Mouse (Mus musculus): ENCODE data around the gene Vangl1. TPM values are rescaled to one million over a fixed set of nuclear protein-coding genes. Genes with fewer than 3 reads are reported as not detected.
A peak's percentile ranks its signal among the peaks of the same experiment; 100 is the strongest.
"Not testable (repeated sequence)": the region's sequence is repeated elsewhere in the genome, so short reads cannot be mapped to it uniquely, and the experiment has no call there.

Gene Vangl1
- polyA plus RNA-seq, 1 experiment from 2014 or later = 31.8 TPM

DNA sequence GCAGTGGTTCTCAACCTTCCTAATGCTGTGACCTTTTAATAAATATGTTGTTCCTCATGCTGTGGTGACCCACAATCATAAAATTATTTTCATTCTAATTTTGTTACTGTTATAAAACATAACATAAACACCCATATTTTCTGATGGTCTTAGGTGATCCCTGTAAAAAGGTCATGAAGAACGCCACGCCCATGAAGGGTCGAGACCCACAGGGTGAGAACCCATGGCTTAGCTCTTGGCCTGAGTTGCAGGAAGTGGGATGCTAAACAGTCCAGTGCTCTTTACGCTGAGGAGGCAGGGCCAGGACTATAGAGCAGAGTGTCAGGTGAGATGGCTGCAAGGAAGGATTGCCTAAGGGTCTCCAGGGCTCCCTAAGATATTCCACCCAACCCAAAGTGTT lies 10.2 kb upstream of the Vangl1 start:
- no peak for ATAC-seq (ENCODE audit: insufficient number of reproducible peaks, low FRiP score)
- H3K9ac ChIP-seq = no peak overlapping the region
- H3K4me3 ChIP-seq = no peak overlapping the region
- peaks cover 6% of the 10 kb centered on the region; the same call in 1 of the 2 replicates for H3K9me3 ChIP-seq (replicated peaks)
- no peaks in the 10 kb centered on the region for H3K36me3 ChIP-seq
- no peaks in the 10 kb centered on the region for H3K27me3 ChIP-seq (replicated peaks)
- no peak overlapping the region for H3K27ac ChIP-seq (ENCODE audit: poor library complexity, severe bottlenecking)
- 0 out of 2 replicates have a peak, but pooled peaks cover 4% of the 10 kb centered on the region for H3K4me1 ChIP-seq (replicated peaks)
- H3K4me2 ChIP-seq = no peak overlapping the region
- WGBS = 83% methylated on average over 4 of the region's 4 CpGs

DNA sequence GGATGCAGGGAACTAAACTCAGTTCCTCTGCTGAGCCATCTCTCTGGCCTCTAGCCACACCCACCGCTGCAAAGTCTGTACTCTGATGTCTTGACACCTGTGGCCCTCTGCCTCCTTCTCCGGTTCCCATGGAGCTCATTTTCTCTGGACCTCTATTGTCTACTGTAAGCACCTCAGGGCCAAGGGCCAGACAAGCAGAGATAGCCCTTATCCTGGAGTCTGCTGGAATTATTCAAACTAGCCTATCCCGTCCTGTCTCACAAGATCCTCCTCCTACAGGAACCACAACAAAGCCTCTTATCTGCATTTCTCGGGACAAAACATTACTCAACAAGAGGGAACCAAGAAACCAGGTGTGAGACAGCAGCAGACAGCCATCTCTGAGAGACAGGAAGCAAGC lies 9.8 kb upstream of the Vangl1 start:
- Histone ChIP-seq H3K36me3 (no peaks in the 10 kb centered on the region), H3K4me3 (no peak overlapping the region), H3K9ac (no peak overlapping the region), H3K4me2 (no peak overlapping the region), H3K4me1 (replicated peaks) (0 out of 2 replicates have a peak, but pooled peaks cover 4% of the 10 kb centered on the region), H3K27me3 (replicated peaks) (no peaks in the 10 kb centered on the region), H3K27ac (ENCODE audit: poor library complexity, severe bottlenecking) (no peak overlapping the region), H3K9me3 (replicated peaks) (peaks cover 6% of the 10 kb centered on the region; the same call in 1 of the 2 replicates)
- 40% methylated on average over 4 of the region's 4 CpGs for WGBS
- no peak for ATAC-seq (ENCODE audit: insufficient number of reproducible peaks, low FRiP score)

DNA sequence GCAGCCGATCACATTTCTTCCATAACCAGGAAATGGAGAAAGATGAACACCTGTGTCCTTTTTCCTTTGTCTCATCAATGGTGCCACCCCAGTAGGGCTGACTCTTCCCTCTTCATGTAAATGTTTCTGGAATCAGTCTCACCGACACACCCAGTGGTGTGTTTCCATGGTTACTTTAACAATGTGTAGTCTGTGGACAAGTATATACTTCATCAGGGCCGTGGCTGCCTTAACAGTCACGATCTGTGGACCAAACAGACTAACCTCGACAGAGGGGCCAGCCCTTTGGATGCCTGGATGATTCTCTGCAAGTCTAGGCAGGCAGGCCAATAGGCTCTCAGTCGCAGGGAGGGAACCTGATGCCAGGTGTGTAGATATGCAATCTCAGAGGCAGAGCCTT lies 8.4 kb upstream of the Vangl1 start:
- WGBS = 63% methylated on average over 6 of the region's 6 CpGs
- Histone ChIP-seq H3K9me3 (replicated peaks) (peaks cover 6% of the 10 kb centered on the region; the same call in 1 of the 2 replicates), H3K27ac (ENCODE audit: poor library complexity, severe bottlenecking) (no peak overlapping the region), H3K4me1 (replicated peaks) (0 out of 2 replicates have a peak, but pooled peaks cover 4% of the 10 kb centered on the region), H3K4me2 (no peak overlapping the region), H3K27me3 (replicated peaks) (no peaks in the 10 kb centered on the region), H3K36me3 (no peaks in the 10 kb centered on the region), H3K4me3 (no peak overlapping the region), H3K9ac (no peak overlapping the region)
- no peak for ATAC-seq (ENCODE audit: insufficient number of reproducible peaks, low FRiP score)

DNA sequence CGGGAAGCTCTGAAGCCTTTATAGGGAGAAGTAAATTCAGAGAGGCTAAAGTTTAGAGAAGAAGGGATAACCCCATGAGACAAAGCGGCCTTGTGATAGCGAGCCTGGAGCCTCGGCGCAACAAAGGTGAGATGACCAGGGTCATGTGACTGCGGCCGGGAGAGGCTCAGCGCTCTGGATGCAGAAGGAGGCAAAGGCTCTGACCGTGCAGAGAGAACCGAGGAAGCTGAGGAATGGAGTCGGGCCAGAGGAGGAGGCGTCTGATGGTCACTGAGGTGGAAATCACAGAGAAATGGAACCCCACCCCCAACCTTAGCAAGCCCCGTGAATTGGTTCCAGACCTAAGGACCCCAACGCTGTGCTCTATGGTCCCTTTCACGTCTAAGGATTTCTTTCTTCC lies 7.8 kb upstream of the Vangl1 start:
- 84% methylated on average over 15 of the region's 15 CpGs for WGBS
- Histone ChIP-seq H3K4me3 (no peak overlapping the region), H3K4me1 (replicated peaks) (0 out of 2 replicates have a peak, but pooled peaks cover 6% of the 10 kb centered on the region), H3K27ac (ENCODE audit: poor library complexity, severe bottlenecking) (no peak overlapping the region), H3K27me3 (replicated peaks) (no peaks in the 10 kb centered on the region), H3K4me2 (no peak overlapping the region), H3K9me3 (replicated peaks) (peaks cover 6% of the 10 kb centered on the region; the same call in 1 of the 2 replicates), H3K9ac (no peak overlapping the region), H3K36me3 (no peaks in the 10 kb centered on the region)
- ATAC-seq (ENCODE audit: insufficient number of reproducible peaks, low FRiP score) = no peak

DNA sequence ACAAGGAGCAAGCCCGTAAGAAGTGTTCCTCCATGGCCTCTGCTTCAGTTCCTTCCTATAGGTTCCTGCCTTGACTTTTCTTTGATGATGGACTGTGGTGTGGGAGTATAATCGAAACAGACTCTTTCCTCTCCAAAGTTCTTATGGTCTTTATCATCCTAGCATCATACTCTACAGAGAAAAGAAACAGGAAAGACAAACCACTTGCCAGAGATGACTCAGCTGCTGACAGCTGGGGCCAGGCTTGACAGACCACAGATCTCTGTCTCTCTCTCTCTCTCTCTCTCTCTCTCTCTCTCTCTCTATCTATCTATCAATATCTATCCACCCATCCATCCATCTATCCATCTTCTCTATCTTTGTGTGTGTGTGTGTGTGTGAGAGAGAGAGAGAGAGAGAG lies 6.8 kb upstream of the Vangl1 start:
- Histone ChIP-seq H3K9me3 (replicated peaks) (peaks cover 5% of the 10 kb centered on the region; the same call in 1 of the 2 replicates), H3K4me3 (no peak overlapping the region), H3K27me3 (replicated peaks) (no peaks in the 10 kb centered on the region), H3K36me3 (no peaks in the 10 kb centered on the region), H3K4me2 (no peak overlapping the region), H3K4me1 (replicated peaks) (0 out of 2 replicates have a peak, but pooled peaks cover 6% of the 10 kb centered on the region), H3K27ac (ENCODE audit: poor library complexity, severe bottlenecking) (no peak overlapping the region), H3K9ac (no peak overlapping the region)
- no peak for ATAC-seq (ENCODE audit: insufficient number of reproducible peaks, low FRiP score)
- WGBS = 69% methylated on average over 2 of the region's 2 CpGs

DNA sequence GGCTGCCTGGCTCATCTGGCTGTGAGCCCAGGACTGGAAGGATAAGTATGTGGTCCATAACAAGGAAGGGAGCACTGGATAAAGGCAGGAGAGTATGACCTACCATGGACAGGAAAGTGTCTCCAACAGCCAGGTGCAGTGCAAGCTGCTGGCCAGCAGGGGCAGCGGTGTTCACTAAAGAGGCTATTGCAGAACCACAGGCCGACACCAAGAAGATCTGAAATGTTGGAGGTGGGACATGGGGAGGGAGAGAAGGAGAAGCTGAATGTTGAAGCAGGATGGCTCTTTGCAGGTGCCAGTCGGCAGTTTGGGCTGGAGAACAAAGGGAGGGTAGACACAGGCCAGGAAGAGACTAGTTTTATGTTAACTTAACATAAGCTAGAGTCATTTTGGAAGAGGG lies 6.3 kb upstream of the Vangl1 start:
- Histone ChIP-seq H3K4me3 (no peak overlapping the region), H3K27ac (ENCODE audit: poor library complexity, severe bottlenecking) (no peak overlapping the region), H3K4me1 (replicated peaks) (0 out of 2 replicates have a peak, but pooled peaks cover 7% of the 10 kb centered on the region), H3K4me2 (no peak overlapping the region), H3K9me3 (replicated peaks) (peaks cover 2% of the 10 kb centered on the region; the same call in 1 of the 2 replicates), H3K27me3 (replicated peaks) (no peaks in the 10 kb centered on the region), H3K36me3 (no peaks in the 10 kb centered on the region), H3K9ac (no peak overlapping the region)
- no peak for ATAC-seq (ENCODE audit: insufficient number of reproducible peaks, low FRiP score)
- 65% methylated on average over 3 of the region's 3 CpGs for WGBS

DNA sequence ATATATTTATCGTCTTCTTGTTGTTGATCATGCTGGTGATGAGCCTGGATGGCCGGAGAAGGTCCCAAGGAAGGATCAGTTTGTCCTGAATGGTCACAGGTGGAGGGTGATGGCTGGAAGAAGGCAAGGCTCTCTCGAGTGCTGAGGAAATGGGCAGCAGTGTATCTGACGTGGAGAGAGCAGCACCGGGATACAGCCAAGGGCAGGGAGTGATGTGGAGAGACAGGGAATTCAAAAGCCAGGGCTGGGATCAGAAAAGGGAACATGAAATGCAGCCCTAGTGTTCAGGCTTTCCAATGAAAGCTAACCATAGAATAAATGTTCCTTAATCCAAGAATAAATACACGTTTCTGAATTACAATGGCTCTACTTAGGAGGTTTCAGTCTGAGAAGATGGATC lies 4.4 kb upstream of the Vangl1 start:
- WGBS = 74% methylated on average over 6 of the region's 6 CpGs

DNA sequence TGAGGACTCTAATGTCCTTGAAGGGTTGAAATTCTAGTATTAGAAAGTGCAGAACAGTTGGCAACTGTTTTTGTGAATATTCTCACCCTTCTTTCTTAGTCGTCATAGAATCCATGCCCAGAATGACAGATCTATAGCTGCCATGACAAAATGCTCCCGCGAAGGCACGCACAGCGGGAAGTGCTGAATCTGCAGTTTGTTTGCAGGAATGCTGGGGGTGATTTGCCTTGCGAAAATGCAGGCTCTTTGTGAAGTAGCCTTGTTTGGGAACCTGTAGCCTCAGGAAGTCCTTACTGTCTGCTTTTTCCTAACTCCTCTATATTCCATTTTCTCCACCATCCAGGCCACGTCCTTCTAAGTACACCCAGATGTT lies 951 bp upstream of the Vangl1 start:
- ATAC-seq (ENCODE audit: insufficient number of reproducible peaks, low FRiP score) = no peak
- 10% methylated on average over 7 of the region's 7 CpGs for WGBS
- Histone ChIP-seq H3K9ac (no peak overlapping the region), H3K27ac (ENCODE audit: poor library complexity, severe bottlenecking) (no peak overlapping the region), H3K4me1 (replicated peaks) (peaks cover 33% of the 10 kb centered on the region), H3K27me3 (replicated peaks) (no peaks in the 10 kb centered on the region), H3K4me3 (no peak overlapping the region), H3K4me2 (peak overlapping the region; percentile 87), H3K9me3 (replicated peaks) (no peaks in the 10 kb centered on the region), H3K36me3 (no peaks in the 10 kb centered on the region)

More for the DNA sequence above, 4.4 kb upstream of the Vangl1 start:
- H3K27me3 ChIP-seq (replicated peaks) = no peaks in the 10 kb centered on the region
- H3K27ac ChIP-seq (ENCODE audit: poor library complexity, severe bottlenecking) = no peak overlapping the region
- H3K36me3 ChIP-seq = no peaks in the 10 kb centered on the region
- ATAC-seq (ENCODE audit: insufficient number of reproducible peaks, low FRiP score) = no peak
- H3K4me2 ChIP-seq = no peak overlapping the region
- H3K9me3 ChIP-seq (replicated peaks) = peaks cover 2% of the 10 kb centered on the region; the same call in 1 of the 2 replicates
- H3K9ac ChIP-seq = no peak overlapping the region
- no peak overlapping the region for H3K4me3 ChIP-seq
- H3K4me1 ChIP-seq (replicated peaks) = peaks cover 14% of the 10 kb centered on the region

DNA sequence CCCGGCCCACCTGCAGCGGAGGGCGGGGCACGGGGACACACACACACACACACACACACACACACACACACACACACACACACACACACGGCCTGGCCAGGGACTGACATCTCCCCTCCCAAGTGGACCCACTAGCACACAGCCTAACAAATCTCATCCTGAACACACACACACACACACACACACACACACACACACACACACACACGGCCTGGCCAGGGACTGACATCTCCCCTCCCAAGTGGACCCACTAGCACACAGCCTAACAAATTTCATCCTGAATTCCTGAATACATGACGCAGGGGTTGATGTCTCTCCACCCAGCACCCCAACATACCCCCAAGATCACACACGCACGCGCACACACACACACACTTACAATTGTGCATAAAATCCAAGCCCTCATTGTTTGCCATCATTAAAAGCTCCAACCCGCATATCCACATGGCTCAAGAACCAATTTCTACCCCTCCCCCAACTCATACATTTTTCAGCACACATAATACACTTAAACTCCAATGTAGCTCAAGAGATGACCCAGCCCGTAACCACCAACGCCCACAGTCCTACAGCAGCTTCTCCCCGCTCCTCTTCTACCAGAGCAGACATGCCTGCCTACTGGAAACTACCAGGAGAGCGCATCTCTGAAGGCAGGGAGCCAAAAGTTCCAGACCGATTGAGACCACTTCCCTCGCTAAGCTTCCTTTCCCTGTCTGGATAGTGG lies 403 bp upstream of the Vangl1 start:
- ATAC-seq (ENCODE audit: insufficient number of reproducible peaks, low FRiP score) = peak; percentile 26; the same call in 1 of the 2 replicates
- WGBS = 12% methylated on average over 12 of the region's 17 CpGs
- not testable (repeated sequence) for H3K9me3 ChIP-seq (replicated peaks); H3K27me3 ChIP-seq (replicated peaks); H3K36me3 ChIP-seq
- H3K4me3 ChIP-seq = peak overlapping the region; percentile 80
- peak overlapping the region; percentile 87 for H3K4me2 ChIP-seq
- peaks cover 38% of the 10 kb centered on the region for H3K4me1 ChIP-seq (replicated peaks)
- peak overlapping the region; percentile 95 for H3K9ac ChIP-seq
- peak overlapping the region; percentile 74 for H3K27ac ChIP-seq (ENCODE audit: poor library complexity, severe bottlenecking)

DNA sequence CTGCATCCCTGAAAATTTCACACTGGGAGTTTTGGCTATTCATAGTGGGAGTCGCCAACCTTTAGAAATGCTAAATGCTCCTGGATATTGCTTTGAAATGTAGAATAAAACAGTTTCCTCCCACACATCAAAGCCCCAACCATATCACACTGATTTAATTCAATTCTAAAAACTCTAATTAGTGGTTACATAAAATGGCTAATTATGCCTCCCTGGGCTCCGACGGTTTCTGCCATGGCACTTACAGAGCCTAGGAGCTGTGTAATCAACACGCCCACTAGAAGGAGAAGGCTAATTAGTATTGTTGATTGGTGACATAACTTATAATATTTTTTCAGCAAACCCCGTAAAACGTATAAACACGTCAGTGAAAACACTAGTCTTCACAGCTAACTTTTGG lies 1.4 kb downstream of the Vangl1 start:
- Histone ChIP-seq H3K4me2 (peak overlapping the region; percentile 87), H3K4me3 (peak overlapping the region; percentile 80), H3K27ac (ENCODE audit: poor library complexity, severe bottlenecking) (no peak overlapping the region; the same call in 1 of the 2 replicates), H3K9ac (peak overlapping the region; percentile 95), H3K9me3 (replicated peaks) (no peaks in the 10 kb centered on the region), H3K27me3 (replicated peaks) (no peaks in the 10 kb centered on the region), H3K36me3 (no peaks in the 10 kb centered on the region), H3K4me1 (replicated peaks) (peaks cover 56% of the 10 kb centered on the region)
- ATAC-seq (ENCODE audit: insufficient number of reproducible peaks, low FRiP score) = no peak
- WGBS = 14% methylated on average over 7 of the region's 7 CpGs

DNA sequence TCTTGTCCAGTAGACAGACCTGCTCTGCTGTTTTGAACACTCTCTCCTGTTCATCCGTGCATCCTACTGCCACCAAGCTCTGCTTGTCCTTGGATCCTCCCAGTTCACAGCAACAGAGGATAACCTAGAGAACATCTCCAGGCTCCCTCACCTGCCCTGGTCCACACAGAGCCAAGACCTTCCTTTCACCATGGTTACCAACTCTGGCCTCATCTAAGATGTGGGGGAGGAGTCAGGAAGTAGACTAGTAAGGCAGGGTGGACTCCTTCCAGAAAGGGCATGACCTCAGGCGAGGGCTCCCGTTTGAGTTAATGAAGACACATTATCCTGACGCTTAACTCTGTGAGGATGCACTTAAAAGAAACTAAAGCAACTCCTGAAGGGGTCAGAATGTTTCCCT lies 4.5 kb downstream of the Vangl1 start:
- H3K9me3 ChIP-seq (replicated peaks) = no peaks in the 10 kb centered on the region
- ATAC-seq (ENCODE audit: insufficient number of reproducible peaks, low FRiP score) = no peak
- peaks cover 8% of the 10 kb centered on the region for H3K36me3 ChIP-seq
- no peak overlapping the region for H3K9ac ChIP-seq
- 53% methylated on average over 4 of the region's 4 CpGs for WGBS
- no peak overlapping the region for H3K4me2 ChIP-seq
- no peak overlapping the region for H3K27ac ChIP-seq (ENCODE audit: poor library complexity, severe bottlenecking)
- H3K27me3 ChIP-seq (replicated peaks) = no peaks in the 10 kb centered on the region
- no peak overlapping the region for H3K4me3 ChIP-seq
- H3K4me1 ChIP-seq (replicated peaks) = peaks cover 75% of the 10 kb centered on the region
